Mouse (Mus musculus): ENCODE results near the gene Dhrs9. TPM values are rescaled to one million over a fixed set of nuclear protein-coding genes. Genes with fewer than 3 reads are reported as not detected.
A peak's percentile ranks its signal among the peaks of the same experiment; 100 is the strongest.
"Not testable (repeated sequence)": the region's sequence is repeated elsewhere in the genome, so short reads cannot be mapped to it uniquely, and the experiment has no call there.

The Dhrs9 gene
- polyA plus RNA-seq (2012; rRNA removed) = 0.09 and 0.10 TPM in 2 replicates
- 0.10 TPM in 1 of 2 replicates, not detected in the other for polyA plus RNA-seq (2014; fragmentation: Nextera tagmentation; extraction: Ambion mirVana)

DNA sequence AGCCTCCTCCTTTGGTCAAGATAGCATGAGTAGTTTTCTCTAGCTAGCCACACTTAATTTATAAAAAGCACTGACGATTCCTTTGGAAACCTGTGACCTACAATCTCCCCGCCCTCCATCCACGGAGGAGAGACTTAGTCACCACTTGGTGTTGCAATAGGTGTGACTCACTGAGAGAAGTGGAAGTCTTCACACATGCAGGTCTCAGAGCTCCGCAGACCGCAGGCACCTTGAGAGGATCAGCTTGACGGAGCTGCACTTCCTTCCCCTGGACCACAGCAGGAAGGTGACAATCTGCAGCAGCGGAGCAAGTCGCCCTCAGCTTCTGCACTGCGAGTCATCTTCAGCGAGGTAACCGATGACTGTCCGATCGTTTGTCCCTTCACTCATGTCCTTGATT is at the start of gene Dhrs9:
Gene Dhrs9, plus strand, starts transcription at position 165 of the 400 bp plus-strand sequence.
- Histone ChIP-seq H3K27ac (replicated peaks; ENCODE audit: low read depth, low read length) (no peak within 1 kb of the TSS), H3K4me2 (replicated peaks; ENCODE audit: low read depth, low read length, severe bottlenecking) (no peak within 1 kb of the TSS), H3K27me3 (ENCODE audit: control insufficient read depth, insufficient read depth, low read length) (no peaks in the 10 kb centered on the region), H3K36me3 (ENCODE audit: control insufficient read depth, insufficient read depth, low read length) (no peaks in the 10 kb centered on the region), H3K4me3 (replicated peaks; ENCODE audit: low read length) (no peak within 1 kb of the TSS), H3K9ac (ENCODE audit: low read depth, low read length, severe bottlenecking) (no peak within 1 kb of the TSS), H3K9me3 (ENCODE audit: control insufficient read depth, low read length) (no peaks in the 10 kb centered on the region), H3K4me1 (ENCODE audit: control insufficient read depth, insufficient read depth, low read length) (0 out of 2 replicates have a peak, but pooled peaks cover 5% of the 10 kb centered on the region)
- ATAC-seq (ENCODE audit: low FRiP score, low read depth) (no peak), DNase-seq (ENCODE audit: low spot score) (no peak)
- 63% methylated on average over 13 of the region's 13 CpGs for WGBS
- TF ChIP-seq POLR2A (IDR thresholded peaks at IDR 0.05; ENCODE audit: borderline replicate concordance, extremely low read depth, insufficient read depth, insufficient read length) = no peak

DNA sequence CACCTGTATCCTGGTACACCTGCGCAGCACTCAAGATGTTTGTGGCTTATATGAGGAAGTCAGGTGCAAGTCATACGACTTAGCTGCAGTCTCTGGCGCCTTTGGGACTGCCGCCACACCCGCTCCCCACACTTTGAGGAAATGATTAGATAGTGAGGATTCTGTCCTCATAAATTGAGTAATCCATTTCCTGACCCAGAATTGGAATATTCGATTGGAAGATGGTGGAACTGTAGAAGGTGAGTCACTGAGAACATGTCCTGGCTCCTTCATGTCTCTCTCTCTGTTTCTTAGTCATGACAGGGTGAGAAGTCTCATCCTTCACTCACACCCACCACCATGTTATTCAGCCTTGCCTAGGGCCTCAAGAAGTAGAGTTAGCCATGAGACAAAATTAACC is 48.7 kb upstream of the Dhrs9 start:
- not testable (repeated sequence) for H3K4me1 ChIP-seq (ENCODE audit: control insufficient read depth, insufficient read depth, low read length); H3K4me2 ChIP-seq (replicated peaks; ENCODE audit: low read depth, low read length, severe bottlenecking); H3K27me3 ChIP-seq (ENCODE audit: control insufficient read depth, insufficient read depth, low read length); H3K4me3 ChIP-seq (replicated peaks; ENCODE audit: low read length); H3K9me3 ChIP-seq (ENCODE audit: control insufficient read depth, low read length); H3K27ac ChIP-seq (replicated peaks; ENCODE audit: low read depth, low read length); ATAC-seq (ENCODE audit: low FRiP score, low read depth); H3K36me3 ChIP-seq (ENCODE audit: control insufficient read depth, insufficient read depth, low read length); DNase-seq (ENCODE audit: low spot score); H3K9ac ChIP-seq (ENCODE audit: low read depth, low read length, severe bottlenecking)
- 78% methylated on average over 5 of the region's 6 CpGs for WGBS

DNA sequence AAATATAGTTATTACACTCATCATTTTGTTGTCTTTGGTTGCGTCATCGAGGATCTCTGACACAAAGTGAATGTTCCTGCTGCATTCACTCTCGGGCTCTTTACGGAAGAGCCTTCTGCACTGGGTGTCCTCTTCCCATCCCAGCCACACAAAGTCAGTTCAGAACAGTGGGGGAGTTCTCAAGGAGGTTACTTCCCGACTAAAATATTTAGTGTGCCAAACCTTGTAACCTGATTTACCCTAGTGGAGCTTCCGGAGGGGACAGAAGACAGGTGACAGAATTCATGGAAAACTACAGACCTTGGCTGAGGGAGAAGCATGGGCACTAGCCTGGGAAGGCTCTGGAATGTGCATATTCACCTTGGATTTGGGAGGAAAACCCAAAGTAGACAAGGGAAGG is 38.7 kb upstream of the Dhrs9 start:
- Histone ChIP-seq H3K4me3 (replicated peaks; ENCODE audit: low read length) (no peak overlapping the region), H3K9me3 (ENCODE audit: control insufficient read depth, low read length) (no peaks in the 10 kb centered on the region), H3K4me2 (replicated peaks; ENCODE audit: low read depth, low read length, severe bottlenecking) (no peak overlapping the region), H3K27ac (replicated peaks; ENCODE audit: low read depth, low read length) (no peak overlapping the region), H3K9ac (ENCODE audit: low read depth, low read length, severe bottlenecking) (no peak overlapping the region), H3K27me3 (ENCODE audit: control insufficient read depth, insufficient read depth, low read length) (no peaks in the 10 kb centered on the region), H3K4me1 (ENCODE audit: control insufficient read depth, insufficient read depth, low read length) (no peaks in the 10 kb centered on the region), H3K36me3 (ENCODE audit: control insufficient read depth, insufficient read depth, low read length) (no peaks in the 10 kb centered on the region)
- 93% methylated on average over 6 of the region's 6 CpGs for WGBS
- no peak for DNase-seq (ENCODE audit: low spot score)
- ATAC-seq (ENCODE audit: low FRiP score, low read depth) = no peak
- TF ChIP-seq POLR2A (IDR thresholded peaks at IDR 0.05; ENCODE audit: borderline replicate concordance, extremely low read depth, insufficient read depth, insufficient read length) = no peak

DNA sequence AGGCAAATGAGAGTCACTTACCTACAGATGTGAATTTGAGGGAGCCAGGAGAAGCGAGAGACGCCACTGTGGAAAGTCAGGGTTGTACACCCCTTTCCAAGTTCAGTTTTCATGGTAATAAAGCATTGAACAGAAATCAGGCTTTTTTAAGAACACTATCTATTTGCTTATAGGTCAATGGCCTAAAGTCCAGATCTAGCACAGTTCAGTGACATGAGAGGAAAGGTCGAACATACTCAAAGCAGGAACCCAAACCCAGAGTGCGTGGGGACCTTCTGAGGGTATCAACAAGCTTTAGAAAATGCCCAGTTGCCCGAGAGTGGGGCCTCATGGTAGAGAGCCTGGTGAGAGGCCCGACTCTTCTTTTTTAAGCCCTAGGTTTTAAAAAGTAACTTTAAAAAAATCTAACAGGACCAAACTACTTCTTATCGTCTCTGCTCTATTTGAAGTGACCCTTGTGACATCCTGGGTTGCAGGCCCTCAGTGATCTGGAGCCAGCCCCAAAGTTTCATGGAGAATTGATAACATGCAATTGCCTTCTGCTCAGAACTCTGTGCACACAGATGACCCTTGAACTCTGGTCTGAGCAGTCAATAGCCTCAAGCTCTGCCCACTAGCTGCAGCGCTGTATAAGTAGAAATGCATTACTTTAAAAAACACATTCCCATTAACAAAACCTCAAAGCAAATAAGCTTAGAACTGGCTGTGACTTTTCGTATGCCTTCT is 37.6 kb upstream of the Dhrs9 start, which contains the start of gene Abcb11:
Gene Abcb11, minus strand, starts transcription at position 121 of the 726 bp plus-strand sequence.
- no peak for ATAC-seq (ENCODE audit: low FRiP score, low read depth)
- Histone ChIP-seq H3K9me3 (ENCODE audit: control insufficient read depth, low read length) (no peaks in the 10 kb centered on the region), H3K4me2 (replicated peaks; ENCODE audit: low read depth, low read length, severe bottlenecking) (no peak within 1 kb of the TSS), H3K36me3 (ENCODE audit: control insufficient read depth, insufficient read depth, low read length) (no peaks in the 10 kb centered on the region), H3K4me3 (replicated peaks; ENCODE audit: low read length) (no peak within 1 kb of the TSS), H3K27me3 (ENCODE audit: control insufficient read depth, insufficient read depth, low read length) (no peaks in the 10 kb centered on the region), H3K27ac (replicated peaks; ENCODE audit: low read depth, low read length) (no peak within 1 kb of the TSS), H3K4me1 (ENCODE audit: control insufficient read depth, insufficient read depth, low read length) (no peaks in the 10 kb centered on the region), H3K9ac (ENCODE audit: low read depth, low read length, severe bottlenecking) (no peak within 1 kb of the TSS)
- WGBS = 86% methylated on average over 9 of the region's 9 CpGs
- no peak for DNase-seq (ENCODE audit: low spot score)
- TF ChIP-seq POLR2A (IDR thresholded peaks at IDR 0.05; ENCODE audit: borderline replicate concordance, extremely low read depth, insufficient read depth, insufficient read length) = no peak

DNA sequence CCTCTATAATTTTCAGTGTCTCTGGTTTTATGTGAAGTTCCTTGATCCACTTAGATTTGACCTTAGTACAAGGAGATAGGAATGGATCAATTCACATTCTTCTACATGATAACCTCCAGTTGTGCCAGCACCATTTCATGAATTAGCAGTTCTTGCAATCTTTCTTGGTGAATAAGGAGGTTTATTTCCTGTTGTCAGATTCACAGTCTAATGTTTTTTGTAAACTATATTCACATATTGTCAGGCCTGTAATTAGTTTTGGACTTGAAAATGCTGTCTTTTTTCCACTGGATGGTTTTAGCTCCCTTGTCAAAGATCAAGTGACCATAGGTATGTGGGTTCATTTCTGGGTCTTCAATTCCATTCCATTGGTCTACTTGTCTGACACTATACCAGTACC is 24.8 kb upstream of the Dhrs9 start:
- not testable (repeated sequence) for H3K36me3 ChIP-seq (ENCODE audit: control insufficient read depth, insufficient read depth, low read length); H3K27me3 ChIP-seq (ENCODE audit: control insufficient read depth, insufficient read depth, low read length); H3K9me3 ChIP-seq (ENCODE audit: control insufficient read depth, low read length); H3K4me3 ChIP-seq (replicated peaks; ENCODE audit: low read length); H3K27ac ChIP-seq (replicated peaks; ENCODE audit: low read depth, low read length); H3K4me2 ChIP-seq (replicated peaks; ENCODE audit: low read depth, low read length, severe bottlenecking); H3K4me1 ChIP-seq (ENCODE audit: control insufficient read depth, insufficient read depth, low read length); H3K9ac ChIP-seq (ENCODE audit: low read depth, low read length, severe bottlenecking); DNase-seq (ENCODE audit: low spot score)
- ATAC-seq (ENCODE audit: low FRiP score, low read depth) = peak; percentile 100

Measured in limb, embryonic 14.5 days (tissue).